Mouse (Mus musculus) kidney, embryonic 16.5 days (tissue): ENCODE measurements around the gene Hydin. TPM values are rescaled to one million over a fixed set of nuclear protein-coding genes. Genes with fewer than 3 reads are reported as not detected.
"Not testable (repeated sequence)": the region's sequence is repeated elsewhere in the genome, so short reads cannot be mapped to it uniquely, and the experiment has no call there.

ENCODE experiments used
- ATAC-seq: fragments of 200-750 bp; cut with Nextera tagmentation; 2 replicates; pipeline ENCODE4 v1.8.0; 2017; ENCODE audit warnings: moderate TSS enrichment; ENCODE audit not compliant: low FRiP score, low TSS enrichment
- H3K27ac ChIP-seq: fragments of 300-500 bp; sonication (generic); 2 replicates; pipeline ENCODE4 v1.5.1; 2014; ENCODE audit warnings: low read length
- H3K27me3 ChIP-seq: fragments of 300-500 bp; sonication (generic); 2 replicates; pipeline ENCODE4 v1.6.1; 2014; ENCODE audit warnings: low read length, control low read depth, mixed read lengths; ENCODE audit not compliant: insufficient read depth
- H3K36me3 ChIP-seq: fragments of 300-500 bp; sonication (generic); 2 replicates; pipeline ENCODE4 v1.6.1; 2014; ENCODE audit warnings: low read length, control low read depth, mixed read lengths; ENCODE audit not compliant: insufficient read depth
- H3K4me1 ChIP-seq: fragments of 300-500 bp; sonication (generic); 2 replicates; pipeline ENCODE4 v1.6.1; 2014; ENCODE audit warnings: low read length, control low read depth, mixed read lengths; ENCODE audit not compliant: insufficient read depth
- H3K4me2 ChIP-seq: fragments of 300-500 bp; sonication (generic); replicated peaks from 2 replicates; pipeline ENCODE4 v1.6.1; 2014; ENCODE audit warnings: low read depth, low read length
- H3K4me3 ChIP-seq: fragments of 300-500 bp; sonication (generic); 2 replicates; pipeline ENCODE4 v1.5.1; 2014; ENCODE audit warnings: mild to moderate bottlenecking, low read length
- H3K9ac ChIP-seq: fragments of 300-500 bp; sonication (generic); replicated peaks from 2 replicates; pipeline ENCODE4 v1.6.1; 2014; ENCODE audit warnings: low read length
- H3K9me3 ChIP-seq: fragments of 300-500 bp; sonication (generic); 2 replicates; pipeline ENCODE4 v1.6.1; 2016; ENCODE audit warnings: low read length, control low read depth
- WGBS: fragments of 180-500 bp; shearing (Covaris S2); extraction: QIAGEN DNeasy Blood & Tissue Kit; methylation state at CpG from one replicate; pipeline ENCODE4 v1.1.7; 2014; 5-methylcytosine and 5-hydroxymethylcytosine counted together
- polyA plus RNA-seq: library from polyadenylated mRNA; unstranded; fragments of >200 nt; fragmentation: Nextera tagmentation; extraction: Ambion mirVana; gene quantifications from 2 replicates; pipeline ENCODE4 v1.2.1, GENCODE M21; 2015

The Hydin gene
- polyA plus RNA-seq, 1 experiment from 2014 or later = 0.14 TPM

DNA sequence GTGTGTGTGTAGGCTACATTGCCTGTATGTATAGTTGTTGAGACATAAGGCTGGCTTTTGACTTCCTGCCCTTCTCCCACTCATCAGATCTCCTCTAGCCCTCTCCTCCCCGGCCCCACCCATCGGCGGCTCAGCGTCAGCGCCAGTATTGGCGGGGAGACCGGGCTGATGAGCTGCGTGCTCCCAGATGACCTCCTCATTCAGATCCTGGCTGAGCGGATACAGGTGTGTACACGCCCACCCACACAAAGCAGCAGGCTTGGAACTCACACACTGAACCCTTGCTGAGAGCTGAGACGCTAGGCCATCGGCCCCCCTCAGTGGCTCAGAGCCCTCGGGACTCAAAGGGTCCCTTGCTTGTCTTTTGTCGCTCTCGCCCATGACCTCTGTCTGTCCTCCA lies 256.2 kb downstream of the Hydin start:
- 70% methylated on average over 15 of the region's 15 CpGs for WGBS
- Histone ChIP-seq H3K4me3 (no peak overlapping the region), H3K27ac (no peak overlapping the region), H3K4me2 (no peak overlapping the region), H3K27me3 (no peaks in the 10 kb centered on the region), H3K36me3 (no peaks in the 10 kb centered on the region), H3K4me1 (no peaks in the 10 kb centered on the region), H3K9ac (no peak overlapping the region), H3K9me3 (no peaks in the 10 kb centered on the region)
- ATAC-seq = no peak

DNA sequence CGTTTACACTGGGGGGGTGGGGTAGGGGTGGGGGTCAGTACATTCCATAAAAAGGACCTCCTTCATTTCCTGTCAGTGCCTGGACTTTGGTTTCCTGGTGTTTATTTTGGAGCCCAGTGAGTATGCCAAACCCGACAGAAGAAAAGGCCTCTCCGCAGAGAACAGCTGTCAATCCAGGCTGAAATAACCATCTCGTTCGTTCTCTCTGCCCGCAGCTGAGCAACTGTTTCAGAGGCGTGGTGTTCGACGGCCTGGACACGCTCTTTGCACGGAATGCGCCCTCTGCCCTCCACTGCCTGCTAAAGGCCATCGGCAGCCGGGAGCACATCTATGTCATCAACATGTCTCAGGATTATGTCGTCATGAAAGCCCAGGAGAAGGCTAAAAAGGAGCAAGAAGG lies 258.5 kb downstream of the Hydin start:
- Histone ChIP-seq H3K9me3 (no peaks in the 10 kb centered on the region), H3K4me3 (no peak overlapping the region), H3K36me3 (no peaks in the 10 kb centered on the region), H3K27ac (no peak overlapping the region), H3K4me1 (no peaks in the 10 kb centered on the region), H3K4me2 (no peak overlapping the region), H3K9ac (no peak overlapping the region), H3K27me3 (no peaks in the 10 kb centered on the region)
- ATAC-seq = no peak
- 30% methylated on average over 15 of the region's 15 CpGs for WGBS

DNA sequence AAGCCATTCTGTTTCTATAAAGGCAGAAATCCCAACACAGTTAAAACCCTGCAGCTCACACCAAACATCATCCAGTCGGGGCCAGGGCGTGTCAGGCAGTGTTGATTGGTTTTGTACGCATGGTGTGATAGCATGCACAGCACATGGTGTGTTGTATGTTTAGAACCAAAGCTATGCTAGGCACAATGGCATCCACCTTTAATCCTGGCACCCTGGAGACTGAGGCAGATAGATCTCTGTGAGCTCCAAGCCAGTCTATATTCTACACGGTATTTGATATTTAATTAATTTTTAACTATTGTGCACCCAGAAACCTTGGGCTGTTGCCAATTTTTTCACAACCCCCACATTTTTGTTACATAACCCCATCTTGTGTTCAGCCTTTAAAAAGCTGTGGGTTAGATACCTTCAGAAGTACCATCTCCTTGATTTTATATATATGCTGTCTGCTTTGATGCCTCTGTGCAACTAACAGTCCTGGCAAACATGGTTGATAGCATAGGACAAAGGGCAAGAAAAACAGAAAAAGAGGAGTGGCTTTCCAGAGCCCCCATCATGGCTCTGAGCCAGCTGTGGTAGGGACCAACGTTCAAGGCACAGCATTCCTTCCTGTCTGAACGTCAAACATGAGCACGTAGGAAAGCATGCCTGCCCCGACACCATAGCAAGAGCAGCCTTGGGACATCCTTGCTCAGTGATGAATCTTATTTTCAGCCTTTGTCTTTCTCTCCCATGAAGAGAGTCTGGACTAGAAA lies 263.4 kb downstream of the Hydin start:
- Histone ChIP-seq H3K4me2 (no peak overlapping the region), H3K9ac (no peak overlapping the region), H3K27me3 (no peaks in the 10 kb centered on the region), H3K4me1 (no peaks in the 10 kb centered on the region), H3K4me3 (no peak overlapping the region), H3K9me3 (no peaks in the 10 kb centered on the region), H3K36me3 (no peaks in the 10 kb centered on the region), H3K27ac (no peak overlapping the region)
- no peak for ATAC-seq
- 66% methylated on average over 8 of the region's 8 CpGs for WGBS

- H3K4me2 ChIP-seq = no peak overlapping the region
- WGBS = 80% methylated on average over 6 of the region's 6 CpGs
- H3K9ac ChIP-seq = no peak overlapping the region
- no peaks in the 10 kb centered on the region for H3K4me1 ChIP-seq
- no peaks in the 10 kb centered on the region for H3K36me3 ChIP-seq
- H3K27me3 ChIP-seq = no peaks in the 10 kb centered on the region
- H3K4me3 ChIP-seq = no peak overlapping the region
- H3K27ac ChIP-seq = no peak overlapping the region
- ATAC-seq = no peak
- no peaks in the 10 kb centered on the region for H3K9me3 ChIP-seq
Measured at GRCm38 (mm10) chr8:110533781-110534180, 267.0 kb downstream of the Hydin start.

GRCm38 (mm10) chr8:110537849-110538248 lies 271.1 kb downstream of the Hydin start:
- Histone ChIP-seq H3K36me3 (no peaks in the 10 kb centered on the region), H3K9me3 (no peaks in the 10 kb centered on the region), H3K4me3 (no peak overlapping the region), H3K4me1 (no peaks in the 10 kb centered on the region), H3K27ac (no peak overlapping the region), H3K4me2 (no peak overlapping the region), H3K27me3 (no peaks in the 10 kb centered on the region), H3K9ac (no peak overlapping the region)
- WGBS = 69% methylated on average over 4 of the region's 4 CpGs
- no peak for ATAC-seq

- Histone ChIP-seq H3K36me3 (no peaks in the 10 kb centered on the region), H3K27me3 (no peaks in the 10 kb centered on the region), H3K4me1 (no peaks in the 10 kb centered on the region), H3K4me2 (no peak overlapping the region), H3K27ac (no peak overlapping the region), H3K9me3 (peaks cover 5% of the 10 kb centered on the region), H3K4me3 (no peak overlapping the region), H3K9ac (no peak overlapping the region)
- no peak for ATAC-seq
- whole genome bisulfite sequencing = 72% methylated on average over 1 of the region's 1 CpGs
Measured at GRCm38 (mm10) chr8:110550343-110550742, 283.6 kb downstream of the Hydin start.

GRCm38 (mm10) chr8:110552111-110552510 lies 285.3 kb downstream of the Hydin start:
- not testable (repeated sequence) for H3K9me3 ChIP-seq, H3K27ac ChIP-seq, H3K9ac ChIP-seq, H3K27me3 ChIP-seq, ATAC-seq, H3K4me3 ChIP-seq, H3K4me2 ChIP-seq, H3K36me3 ChIP-seq, H3K4me1 ChIP-seq

- no peak for ATAC-seq
- Histone ChIP-seq H3K36me3 (no peaks in the 10 kb centered on the region), H3K27ac (no peak overlapping the region), H3K4me1 (no peaks in the 10 kb centered on the region), H3K9me3 (no peaks in the 10 kb centered on the region), H3K9ac (no peak overlapping the region), H3K4me2 (no peak overlapping the region), H3K27me3 (no peaks in the 10 kb centered on the region), H3K4me3 (no peak overlapping the region)
- 75% methylated on average over 9 of the region's 9 CpGs for WGBS
Measured at GRCm38 (mm10) chr8:110592641-110593040, 325.9 kb downstream of the Hydin start.

DNA sequence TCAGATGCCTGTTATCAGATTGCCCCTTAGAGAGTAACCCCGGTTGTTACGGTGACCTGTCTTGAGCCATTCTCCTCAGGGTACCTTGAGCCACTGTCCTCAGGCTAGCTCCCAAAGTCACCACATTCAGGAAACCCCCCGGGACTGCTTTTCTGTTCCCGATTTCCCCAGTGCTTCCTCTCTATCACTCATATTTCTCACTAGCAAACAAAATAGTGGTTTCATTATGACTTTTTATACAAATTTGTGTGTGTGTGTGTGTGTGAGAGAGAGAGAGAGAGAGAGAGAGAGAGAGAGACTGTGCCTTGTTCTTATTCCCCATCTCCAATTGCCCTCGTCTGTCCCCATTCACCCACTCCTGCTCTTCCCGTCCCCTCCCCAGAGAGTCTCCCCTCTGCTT lies 327.4 kb downstream of the Hydin start:
- 78% methylated on average over 6 of the region's 6 CpGs for WGBS
- no peak overlapping the region for H3K27ac ChIP-seq
- no peak for ATAC-seq
- no peak overlapping the region for H3K9ac ChIP-seq
- no peaks in the 10 kb centered on the region for H3K27me3 ChIP-seq
- no peaks in the 10 kb centered on the region for H3K4me1 ChIP-seq
- no peak overlapping the region for H3K4me3 ChIP-seq
- H3K4me2 ChIP-seq = no peak overlapping the region
- no peaks in the 10 kb centered on the region for H3K9me3 ChIP-seq
- H3K36me3 ChIP-seq = no peaks in the 10 kb centered on the region

DNA sequence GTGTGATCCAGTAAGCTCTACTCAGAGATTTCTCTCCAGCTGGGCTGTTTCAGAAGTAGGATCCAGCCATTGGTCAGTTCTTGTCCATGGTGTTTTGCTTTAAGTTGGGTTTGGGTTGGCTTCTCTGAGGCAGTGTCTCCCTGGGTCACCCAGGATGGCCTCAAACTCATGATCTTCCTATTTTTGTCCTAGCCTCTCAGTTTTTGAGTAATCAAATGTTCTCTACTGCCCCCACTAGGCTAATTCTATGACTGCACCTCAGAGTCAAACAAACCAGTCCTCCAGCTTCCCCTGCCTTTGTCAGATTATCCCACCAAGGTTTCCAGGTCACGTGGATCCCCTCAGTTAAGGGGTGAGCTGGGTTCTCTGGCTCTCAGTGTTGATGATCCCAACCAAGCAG lies 337.8 kb downstream of the Hydin start:
- Histone ChIP-seq H3K27me3 (no peaks in the 10 kb centered on the region), H3K4me1 (no peaks in the 10 kb centered on the region), H3K36me3 (no peaks in the 10 kb centered on the region), H3K9me3 (no peaks in the 10 kb centered on the region), H3K4me3 (no peak overlapping the region), H3K27ac (no peak overlapping the region), H3K4me2 (no peak overlapping the region), H3K9ac (no peak overlapping the region)
- ATAC-seq = no peak
- 0% methylated on average over 1 of the region's 1 CpGs for WGBS
